Mouse (Mus musculus) spleen, adult 2 months (tissue): Measurements from ENCODE around the gene Gsap.

ENCODE experiments used
- CTCF ChIP-seq: fragments of 200-500 bp; IDR thresholded peaks from 2 replicates; pipeline ENCODE4 v1.5.1; 2011; ENCODE audit warnings: mild to moderate bottlenecking, inconsistent platforms; ENCODE audit not compliant: insufficient read depth, insufficient read length, insufficient replicate concordance; ENCODE audit errors: extremely low read depth
- POLR2A ChIP-seq: fragments of 200-500 bp; IDR thresholded peaks from 2 replicates; pipeline ENCODE4 v1.6.1; 2011; ENCODE audit warnings: low read depth, low read length, inconsistent platforms

- TF ChIP-seq POLR2A, result no peak
- no peak for TF ChIP-seq CTCF
Observed at GRCm38 (mm10) chr5:21328560-21328959, 142.5 kb downstream of the Gsap start.
